Mouse (Mus musculus) myocyte (in vitro differentiated cells): ENCODE measurements at regions not wholly inside any gene's neighbourhood (a gene's known extent, or its start where the extent isn't known, plus 50 kb on each side); places are given as distances from the start of the nearest gene placed in this dataset.

Experiments
- MAX ChIP-seq: IDR thresholded peaks from one replicate; pipeline ENCODE4 v1.6.1; 2011; ENCODE audit warnings: low read depth, mild to moderate bottlenecking, control low read depth
- MYOD1 ChIP-seq, 3 experiments: IDR thresholded peaks; one replicate each; pipeline ENCODE4 v1.6.1; 2011; ENCODE audit warnings: control low read depth in 2 of 3, low read depth in 2 of 3, mild to moderate bottlenecking in 2 of 3, moderate library complexity in 1 of 3; ENCODE audit not compliant: insufficient read length in 2 of 3, control insufficient read depth in 1 of 3
- MYOG ChIP-seq, 3 experiments: IDR thresholded peaks; one replicate each; pipeline ENCODE4 v1.6.1; 2011; ENCODE audit warnings: control low read depth in 2 of 3, low read depth in 2 of 3, mild to moderate bottlenecking in 2 of 3; ENCODE audit not compliant: insufficient read length in 2 of 3, control insufficient read depth in 1 of 3, insufficient read depth in 1 of 3
- POLR2A ChIP-seq: IDR thresholded peaks from one replicate; pipeline ENCODE4 v1.6.1; 2011; ENCODE audit warnings: low read depth, mild to moderate bottlenecking, control low read depth, moderate library complexity; ENCODE audit not compliant: insufficient read length
- POLR2AphosphoS2 ChIP-seq: IDR thresholded peaks from one replicate; pipeline ENCODE4 v1.6.1; 2011; ENCODE audit warnings: low read depth, control low read depth; ENCODE audit not compliant: insufficient read length
- REST ChIP-seq: IDR thresholded peaks from one replicate; pipeline ENCODE4 v1.6.1; 2011; ENCODE audit warnings: mild to moderate bottlenecking, control low read depth, moderate library complexity; ENCODE audit not compliant: insufficient read depth, insufficient read length
- TCF12 ChIP-seq: IDR thresholded peaks from one replicate; pipeline ENCODE4 v1.6.1; 2011; ENCODE audit warnings: mild to moderate bottlenecking, control low read depth; ENCODE audit not compliant: poor library complexity, insufficient read depth, severe bottlenecking
- TCF3 ChIP-seq: IDR thresholded peaks from one replicate; pipeline ENCODE4 v1.6.1; 2011; ENCODE audit warnings: low read depth, control low read depth; ENCODE audit not compliant: insufficient read length
- USF1 ChIP-seq: IDR thresholded peaks from one replicate; pipeline ENCODE4 v1.6.1; 2011; ENCODE audit warnings: low read depth, mild to moderate bottlenecking, control low read depth, moderate library complexity

GRCm38 (mm10) chr8:26244308-26244707 is 125.0 kb downstream of the Gm45692 start:
- TF ChIP-seq MYOD1 (IDR thresholded peaks at IDR 0.05; ENCODE audit: control insufficient read depth in 1 of 3, insufficient read length in 2 of 3, low read depth in 2 of 3) (no peak), POLR2A (no peak), MAX (no peak), USF1 (no peak), TCF12 (no peak), REST (no peak), POLR2AphosphoS2 (no peak), MYOG (IDR thresholded peaks at IDR 0.05; ENCODE audit: control insufficient read depth in 1 of 3, insufficient read depth in 1 of 3, insufficient read length in 2 of 3, low read depth in 2 of 3) (no peak), TCF3 (no peak)
